Mouse (Mus musculus): Measurements from ENCODE around the gene Pias4. TPM values are rescaled to one million over a fixed set of nuclear protein-coding genes. Genes with fewer than 3 reads are reported as not detected.
"Not testable (repeated sequence)": the region's sequence is repeated elsewhere in the genome, so short reads cannot be mapped to it uniquely, and the experiment has no call there.

The Pias4 gene
- polyA plus RNA-seq, 1 experiment from 2014 or later: 52.7 TPM

DNA sequence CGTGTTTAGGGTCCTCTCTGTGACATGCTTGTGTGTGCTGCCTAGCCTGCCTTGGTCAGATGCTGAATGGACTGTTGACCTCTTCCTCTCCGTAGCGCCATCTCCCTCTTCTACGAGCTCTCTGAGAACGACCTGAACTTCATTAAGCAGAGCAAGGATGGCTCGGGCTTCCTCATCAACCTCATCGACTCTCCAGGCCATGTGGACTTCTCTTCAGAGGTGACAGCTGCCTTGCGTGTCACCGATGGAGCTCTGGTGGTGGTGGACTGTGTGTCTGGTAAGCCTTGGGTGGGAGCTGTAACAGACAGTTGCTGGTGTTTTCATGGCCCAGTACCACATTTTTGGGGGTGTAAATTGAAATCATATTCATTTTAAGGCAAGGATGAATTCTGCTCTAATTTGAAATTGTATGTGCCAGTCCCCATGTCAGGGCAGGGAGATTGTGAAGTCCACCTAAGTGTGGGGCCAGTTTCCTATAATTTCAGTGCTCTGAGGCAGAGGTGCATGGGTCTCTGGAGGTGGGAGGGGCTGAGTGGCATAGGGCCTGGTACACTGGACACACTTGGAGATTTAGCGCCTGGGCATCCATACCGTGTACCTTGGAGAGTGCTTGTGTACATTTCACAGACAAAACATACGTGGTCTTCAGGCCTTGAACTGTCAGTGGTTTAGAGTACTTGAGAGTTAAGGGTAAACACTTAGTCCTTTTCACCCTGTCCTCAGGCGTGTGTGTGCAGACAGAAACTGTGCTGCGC is 10.4 kb upstream of the Pias4 start:
- Histone ChIP-seq H3K4me1 (peaks cover 56% of the 10 kb centered on the region), H3K4me2 (replicated peaks) (peak overlapping the region; percentile 71), H3K9me3 (replicated peaks) (no peaks in the 10 kb centered on the region), H3K4me3 (replicated peaks) (peak overlapping the region; percentile 97), H3K27ac (replicated peaks) (peak overlapping the region; percentile 93; the same call in 1 of the 2 replicates), H3K27me3 (no peaks in the 10 kb centered on the region), H3K36me3 (peaks cover 50% of the 10 kb centered on the region), H3K9ac (peak overlapping the region; percentile 97)
- no peak for ATAC-seq (ENCODE audit: insufficient number of reproducible peaks, low FRiP score, low TSS enrichment, low read depth)
- 56% methylated on average over 14 of the region's 14 CpGs for WGBS

DNA sequence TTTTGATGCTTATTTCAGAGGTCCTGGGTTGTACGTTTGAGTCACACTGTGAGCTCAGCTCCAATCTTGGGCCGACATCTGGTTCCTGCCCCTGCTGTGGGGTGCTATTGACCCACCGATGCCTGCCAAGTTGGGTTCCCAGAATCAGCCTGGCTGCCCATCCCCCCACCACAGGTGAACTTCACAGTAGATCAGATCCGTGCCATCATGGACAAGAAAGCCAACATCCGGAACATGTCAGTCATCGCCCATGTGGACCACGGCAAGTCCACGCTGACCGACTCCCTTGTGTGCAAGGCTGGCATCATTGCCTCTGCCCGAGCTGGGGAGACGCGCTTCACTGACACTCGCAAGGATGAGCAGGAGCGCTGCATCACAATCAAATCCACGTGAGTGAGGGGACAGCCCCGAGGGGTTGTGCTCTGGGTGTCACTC is 9.8 kb upstream of the Pias4 start:
- peak overlapping the region; percentile 97 for H3K4me3 ChIP-seq (replicated peaks)
- H3K4me1 ChIP-seq: peaks cover 56% of the 10 kb centered on the region
- H3K36me3 ChIP-seq: peaks cover 50% of the 10 kb centered on the region
- H3K9ac ChIP-seq: peak overlapping the region; percentile 97
- peak overlapping the region; percentile 93 for H3K27ac ChIP-seq (replicated peaks)
- H3K9me3 ChIP-seq (replicated peaks): no peaks in the 10 kb centered on the region
- ATAC-seq (ENCODE audit: insufficient number of reproducible peaks, low FRiP score, low TSS enrichment, low read depth): no peak
- no peaks in the 10 kb centered on the region for H3K27me3 ChIP-seq
- H3K4me2 ChIP-seq (replicated peaks): peak overlapping the region; percentile 71
- WGBS: 9% methylated on average over 16 of the region's 16 CpGs

DNA sequence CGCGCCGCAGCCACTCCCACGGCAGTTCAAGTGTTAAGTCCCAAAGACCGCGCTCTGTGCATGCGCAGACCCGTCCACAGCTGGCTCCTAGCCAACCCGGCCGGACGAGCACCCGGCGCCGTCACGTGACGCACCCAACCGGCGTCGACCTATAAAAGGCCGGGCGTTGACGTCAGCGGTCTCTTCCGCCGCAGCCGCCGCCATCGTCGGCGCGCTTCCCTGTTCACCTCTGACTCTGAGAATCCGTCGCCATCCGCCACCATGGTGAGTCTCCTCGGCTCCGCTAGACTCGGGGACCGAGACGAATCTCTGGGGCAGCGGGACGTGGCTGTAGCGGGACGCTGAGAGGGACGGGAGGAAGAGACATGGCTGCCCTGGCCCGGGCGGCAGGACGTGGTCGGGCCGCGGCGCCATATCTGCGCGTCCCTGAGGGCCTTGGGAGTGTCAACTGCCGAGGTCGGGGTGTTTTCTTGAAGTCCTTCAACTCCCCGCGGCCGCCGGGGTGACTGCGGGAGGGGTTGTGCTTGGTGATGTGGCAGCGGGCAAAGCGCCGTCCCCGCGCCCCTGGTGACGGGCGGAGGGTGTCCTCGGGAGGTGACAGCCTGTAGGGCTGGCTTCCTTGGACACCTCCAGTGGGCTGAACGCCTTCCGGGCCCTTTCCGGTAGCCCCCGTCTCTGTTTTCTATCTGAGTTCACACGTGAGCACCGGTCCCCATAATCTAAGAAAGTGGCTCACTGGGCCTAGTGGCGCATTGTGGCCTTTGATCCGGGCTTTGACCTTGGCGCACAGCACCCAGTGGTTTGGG is 8.9 kb upstream of the Pias4 start, which contains the start of gene Eef2:
Eef2 (plus strand) TSS at position 166 of the 806 bp plus-strand sequence.
- no peaks in the 10 kb centered on the region for H3K27me3 ChIP-seq
- WGBS: under 1% methylated on average over 77 of the region's 77 CpGs
- no peaks in the 10 kb centered on the region for H3K9me3 ChIP-seq (replicated peaks)
- H3K4me2 ChIP-seq (replicated peaks): peak within 1 kb of the TSS; percentile 71
- H3K27ac ChIP-seq (replicated peaks): peak within 1 kb of the TSS; percentile 93
- H3K4me1 ChIP-seq: peaks cover 50% of the 10 kb centered on the region
- peak within 1 kb of the TSS; percentile 97 for H3K4me3 ChIP-seq (replicated peaks)
- peak; percentile 86 for ATAC-seq (ENCODE audit: insufficient number of reproducible peaks, low FRiP score, low TSS enrichment, low read depth)
- H3K9ac ChIP-seq: peak within 1 kb of the TSS; percentile 97
- H3K36me3 ChIP-seq: peaks cover 42% of the 10 kb centered on the region

DNA sequence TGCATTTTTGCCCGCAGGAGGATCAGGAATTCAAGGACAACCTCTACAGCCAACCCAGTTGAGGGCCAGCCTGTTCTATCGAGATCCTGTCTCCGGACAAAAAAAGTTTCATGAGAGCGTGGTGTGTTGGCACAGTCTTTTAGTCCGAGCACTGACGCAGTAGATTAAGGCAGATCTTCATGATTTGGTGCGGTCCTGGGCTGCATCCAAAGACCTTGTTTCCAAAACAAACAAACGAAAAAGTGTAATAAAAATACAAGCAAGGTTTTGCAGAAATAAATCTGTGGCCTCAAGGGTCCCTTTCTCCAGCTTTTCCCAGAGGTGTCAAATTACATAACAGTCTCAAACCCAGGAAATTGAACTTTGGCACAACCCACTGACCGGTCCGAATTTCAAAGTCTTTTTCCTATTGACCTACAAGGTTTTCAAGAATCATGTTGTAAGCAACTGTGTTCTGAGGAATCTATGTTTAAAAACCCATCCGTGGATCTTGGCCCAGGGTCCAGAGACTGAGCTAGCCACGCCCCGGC is 8.3 kb upstream of the Pias4 start:
- peak overlapping the region; percentile 71 for H3K4me2 ChIP-seq (replicated peaks)
- H3K36me3 ChIP-seq: peaks cover 35% of the 10 kb centered on the region
- ATAC-seq (ENCODE audit: insufficient number of reproducible peaks, low FRiP score, low TSS enrichment, low read depth): peak; percentile 8
- no peaks in the 10 kb centered on the region for H3K9me3 ChIP-seq (replicated peaks)
- peak overlapping the region; percentile 26; the same call in 1 of the 2 replicates for H3K9ac ChIP-seq
- H3K27ac ChIP-seq (replicated peaks): peak overlapping the region; percentile 93
- H3K4me3 ChIP-seq (replicated peaks): peak overlapping the region; percentile 97
- H3K27me3 ChIP-seq: no peaks in the 10 kb centered on the region
- peaks cover 50% of the 10 kb centered on the region for H3K4me1 ChIP-seq
- 2% methylated on average over 13 of the region's 13 CpGs for WGBS

DNA sequence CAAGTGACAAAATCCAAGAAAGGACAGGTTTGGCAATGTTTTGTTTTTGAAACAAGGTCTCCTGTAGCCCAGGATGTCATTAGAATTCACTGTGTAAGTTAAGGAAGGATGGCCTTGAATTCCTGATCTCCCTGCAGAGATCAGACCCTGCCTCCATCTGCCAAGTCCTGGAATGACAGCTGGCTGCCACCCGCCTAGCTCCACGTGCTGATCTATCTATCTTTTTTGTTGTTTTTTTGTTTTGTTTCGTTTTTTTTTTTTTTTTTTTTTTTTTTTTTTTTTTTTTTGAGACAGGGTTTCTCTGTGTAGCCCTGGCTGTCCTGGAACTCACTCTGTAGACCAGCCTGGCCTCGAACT is 7.6 kb upstream of the Pias4 start:
- Histone ChIP-seq H3K4me3 (replicated peaks) (peak overlapping the region; percentile 40), H3K36me3 (peaks cover 28% of the 10 kb centered on the region), H3K4me2 (replicated peaks) (peak overlapping the region; percentile 71), H3K4me1 (peaks cover 48% of the 10 kb centered on the region), H3K27ac (replicated peaks) (peak overlapping the region; percentile 93)
- WGBS: 1% methylated on average over 4 of the region's 4 CpGs
- H3K27me3 ChIP-seq; ATAC-seq (ENCODE audit: insufficient number of reproducible peaks, low FRiP score, low TSS enrichment, low read depth); H3K9ac ChIP-seq; H3K9me3 ChIP-seq (replicated peaks): not testable (repeated sequence)

DNA sequence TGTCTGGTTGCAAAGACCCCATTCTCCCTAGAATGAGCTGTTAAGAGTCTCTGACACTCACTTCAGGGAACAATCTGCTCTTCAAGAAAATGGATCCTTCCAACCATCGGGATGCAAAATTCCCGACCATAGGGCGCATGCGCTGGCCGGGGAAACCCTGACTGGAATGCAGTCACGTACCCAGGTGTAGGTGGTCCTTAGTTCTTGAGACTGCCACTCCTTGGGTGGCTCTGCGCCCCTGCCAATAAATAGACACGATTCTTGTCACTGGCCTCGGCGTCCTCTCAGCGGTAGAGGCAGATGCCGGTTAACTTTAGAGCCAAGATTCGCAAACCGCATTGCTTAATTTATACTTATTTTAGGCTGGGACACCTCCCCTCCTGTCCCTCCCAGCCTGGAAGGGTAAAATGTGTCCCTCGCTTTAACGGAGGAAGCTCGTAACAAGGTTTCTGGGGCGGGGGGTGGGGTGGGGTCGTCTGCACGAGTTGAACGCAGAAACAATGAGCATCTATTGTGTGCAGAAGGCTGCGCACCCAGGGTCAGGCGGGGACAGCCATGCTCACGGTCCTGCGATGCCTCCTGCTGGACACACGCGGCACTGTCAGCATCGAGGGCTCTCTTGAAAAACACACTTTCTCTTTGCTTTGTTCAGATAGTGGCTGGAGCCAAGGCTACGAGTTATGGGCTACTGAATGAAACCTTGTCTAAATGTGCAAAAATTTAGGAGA is 7.1 kb upstream of the Pias4 start:
- Histone ChIP-seq H3K9me3 (replicated peaks) (no peaks in the 10 kb centered on the region), H3K4me1 (peaks cover 45% of the 10 kb centered on the region), H3K27me3 (no peaks in the 10 kb centered on the region), H3K36me3 (peaks cover 23% of the 10 kb centered on the region), H3K9ac (peak overlapping the region; percentile 10; the same call in 1 of the 2 replicates), H3K4me3 (replicated peaks) (peak overlapping the region; percentile 40), H3K27ac (replicated peaks) (peak overlapping the region; percentile 93), H3K4me2 (replicated peaks) (peak overlapping the region; percentile 65)
- 2% methylated on average over 29 of the region's 29 CpGs for WGBS
- peak; percentile 52; the same call in 1 of the 2 replicates for ATAC-seq (ENCODE audit: insufficient number of reproducible peaks, low FRiP score, low TSS enrichment, low read depth)

DNA sequence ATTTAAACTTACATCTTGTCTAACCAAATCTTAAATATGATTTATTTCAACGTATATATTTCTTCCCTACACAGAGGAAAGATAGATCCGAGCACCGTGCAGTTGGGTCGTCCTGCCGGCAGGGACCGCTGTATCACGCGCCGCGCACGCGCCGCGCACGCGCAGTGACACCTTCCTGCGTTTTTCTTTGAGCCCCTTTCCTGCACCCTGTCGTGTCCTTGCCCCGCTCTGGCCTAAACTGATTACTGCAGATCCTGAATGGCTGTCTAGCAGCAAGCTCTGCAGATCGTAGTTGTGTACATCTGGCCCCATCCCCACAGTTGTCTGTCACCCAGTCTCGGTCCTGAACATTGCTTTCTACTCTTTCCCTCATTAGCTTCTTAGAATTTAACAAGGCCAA is 5.4 kb upstream of the Pias4 start:
- H3K4me2 ChIP-seq (replicated peaks): peak overlapping the region; percentile 41
- H3K9ac ChIP-seq: no peak overlapping the region
- peaks cover 6% of the 10 kb centered on the region for H3K36me3 ChIP-seq
- no peaks in the 10 kb centered on the region for H3K27me3 ChIP-seq
- peaks cover 39% of the 10 kb centered on the region for H3K4me1 ChIP-seq
- 4% methylated on average over 21 of the region's 21 CpGs for WGBS
- no peak for ATAC-seq (ENCODE audit: insufficient number of reproducible peaks, low FRiP score, low TSS enrichment, low read depth)
- peak overlapping the region; percentile 86 for H3K27ac ChIP-seq (replicated peaks)
- H3K9me3 ChIP-seq (replicated peaks): no peaks in the 10 kb centered on the region
- H3K4me3 ChIP-seq (replicated peaks): peak overlapping the region; percentile 17; the same call in 1 of the 2 replicates

DNA sequence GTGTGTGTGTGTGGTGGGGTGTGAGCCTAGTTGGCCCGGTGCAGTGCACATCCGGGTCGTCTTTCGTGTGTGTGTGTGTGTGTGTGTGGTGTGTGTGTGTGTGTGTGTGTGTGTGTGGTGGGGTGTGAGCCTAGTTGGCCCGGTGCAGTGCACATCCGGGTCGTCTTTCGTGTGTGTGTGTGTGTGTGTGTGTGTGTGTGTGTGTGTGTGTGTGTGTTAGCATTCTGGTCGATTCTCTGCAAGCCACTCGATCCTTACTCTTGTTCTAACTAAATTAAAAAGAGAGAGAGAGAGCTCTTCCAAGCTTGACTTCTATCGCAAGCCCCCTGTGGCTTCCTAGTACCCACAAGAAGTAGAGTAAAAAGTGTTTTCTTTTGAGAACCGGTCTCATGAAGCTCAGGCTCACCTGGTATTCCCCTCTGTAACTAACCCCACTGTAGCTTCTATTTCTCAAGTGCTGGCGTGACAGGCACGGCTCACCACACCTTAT is 1.7 kb upstream of the Pias4 start:
- not testable (repeated sequence) for H3K9me3 ChIP-seq (replicated peaks); H3K27me3 ChIP-seq; H3K36me3 ChIP-seq; H3K9ac ChIP-seq; ATAC-seq (ENCODE audit: insufficient number of reproducible peaks, low FRiP score, low TSS enrichment, low read depth); H3K27ac ChIP-seq (replicated peaks)
- Histone ChIP-seq H3K4me1 (peaks cover 30% of the 10 kb centered on the region), H3K4me3 (replicated peaks) (0 out of 2 replicates have a peak overlapping the region, but pooled peaks have one; percentile 6), H3K4me2 (replicated peaks) (peak overlapping the region; percentile 65)
- WGBS: 33% methylated on average over 9 of the region's 14 CpGs

DNA sequence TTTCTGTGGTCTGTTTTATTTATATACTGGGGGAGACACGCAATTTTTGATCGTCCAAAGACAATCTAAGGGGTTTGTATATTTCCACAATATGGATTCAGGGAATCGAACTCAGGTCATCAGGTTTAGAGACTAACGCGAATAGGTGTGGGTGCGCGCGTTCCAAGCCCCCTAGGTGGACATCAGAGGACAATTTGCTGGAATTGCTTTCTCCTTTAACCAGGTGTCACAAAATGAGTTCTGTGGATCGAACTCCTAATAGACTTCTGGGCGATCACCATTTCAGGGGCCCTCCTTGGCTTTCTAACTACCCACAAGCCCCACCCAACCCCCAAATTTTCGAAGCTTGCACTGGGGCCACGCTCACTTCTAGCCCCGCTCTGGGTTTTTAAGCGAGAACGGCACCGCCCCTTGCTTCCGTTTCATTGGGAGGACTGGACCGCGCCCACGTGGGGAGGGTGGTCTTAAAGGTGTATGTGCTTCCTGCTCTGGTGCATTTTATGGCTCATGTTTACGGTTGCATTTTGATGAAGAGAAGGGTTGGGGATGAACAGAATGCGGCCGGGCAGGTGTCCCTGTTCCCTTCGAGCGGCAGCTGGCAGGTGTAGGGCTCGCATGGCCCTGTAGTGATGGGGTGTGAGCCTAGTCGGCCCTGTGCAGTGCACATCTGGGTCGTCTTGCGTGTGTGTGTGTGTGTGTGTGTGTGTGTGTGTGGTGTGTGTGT is 960 bp upstream of the Pias4 start:
- Histone ChIP-seq H3K9me3 (replicated peaks) (no peaks in the 10 kb centered on the region), H3K36me3 (peaks cover 7% of the 10 kb centered on the region), H3K9ac (0 out of 2 replicates have a peak overlapping the region, but pooled peaks have one; percentile 4), H3K4me2 (replicated peaks) (peak overlapping the region; percentile 65), H3K4me3 (replicated peaks) (peak overlapping the region; percentile 72), H3K4me1 (peaks cover 24% of the 10 kb centered on the region), H3K27me3 (no peaks in the 10 kb centered on the region), H3K27ac (replicated peaks) (peak overlapping the region; percentile 89)
- peak; percentile 51 for ATAC-seq (ENCODE audit: insufficient number of reproducible peaks, low FRiP score, low TSS enrichment, low read depth)
- WGBS: 2% methylated on average over 29 of the region's 29 CpGs

DNA sequence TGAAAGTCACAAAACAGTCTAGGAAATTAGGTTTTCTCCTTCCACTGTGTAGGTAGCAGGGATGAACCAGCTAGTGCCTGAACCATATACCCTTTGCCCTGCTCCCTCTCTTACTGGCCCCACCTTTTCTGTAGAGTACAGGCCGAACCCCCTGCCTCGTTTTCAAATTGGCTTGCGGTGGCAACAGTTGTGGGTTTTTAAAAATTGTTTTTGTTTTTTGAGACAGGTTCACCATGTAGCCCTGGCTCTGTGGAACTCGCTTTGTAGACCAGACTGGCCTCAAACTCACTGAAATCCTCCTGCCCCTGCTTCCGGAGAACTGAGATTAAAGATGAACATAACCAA is 336 bp upstream of the Pias4 start:
- 7% methylated on average over 5 of the region's 5 CpGs for WGBS
- peak; percentile 52 for ATAC-seq (ENCODE audit: insufficient number of reproducible peaks, low FRiP score, low TSS enrichment, low read depth)
- no peak overlapping the region; the same call in 1 of the 2 replicates for H3K9ac ChIP-seq

More for the DNA sequence above, 336 bp upstream of the Pias4 start:
- H3K4me2 ChIP-seq (replicated peaks): peak overlapping the region; percentile 65
- no peaks in the 10 kb centered on the region for H3K9me3 ChIP-seq (replicated peaks)
- no peaks in the 10 kb centered on the region for H3K27me3 ChIP-seq
- H3K36me3 ChIP-seq: peaks cover 13% of the 10 kb centered on the region
- H3K4me3 ChIP-seq (replicated peaks): peak overlapping the region; percentile 72
- peak overlapping the region; percentile 89 for H3K27ac ChIP-seq (replicated peaks)
- peaks cover 19% of the 10 kb centered on the region for H3K4me1 ChIP-seq

All from embryonic facial prominence, embryonic 15.5 days (tissue).